Mouse (Mus musculus) kidney, postnatal 0 days (tissue): Measurements from ENCODE around the gene Rffl. TPM values are rescaled to one million over a fixed set of nuclear protein-coding genes. Genes with fewer than 3 reads are reported as not detected.
"Not testable (repeated sequence)": the region's sequence is repeated elsewhere in the genome, so short reads cannot be mapped to it uniquely, and the experiment has no call there.

Experiments used
- ATAC-seq: fragments of 200-750 bp; cut with Nextera tagmentation; replicated peaks from 2 replicates; pipeline ENCODE4 v1.8.0; 2017; ENCODE audit warnings: low read depth, moderate number of reproducible peaks, moderate TSS enrichment, moderate library complexity; ENCODE audit not compliant: low FRiP score
- DNase-seq: peaks from one replicate; pipeline ENCODE4 v3.0.0-alpha.2; 2016; ENCODE audit warnings: low spot score
- H3K27ac ChIP-seq: fragments of 300-500 bp; sonication (generic); 2 replicates; pipeline ENCODE4 v1.5.1; 2014; ENCODE audit warnings: mild to moderate bottlenecking
- H3K27me3 ChIP-seq: fragments of 300-500 bp; sonication (generic); 2 replicates; pipeline ENCODE4 v1.6.1; 2014; ENCODE audit warnings: low read length, mixed read lengths; ENCODE audit not compliant: insufficient read depth
- H3K36me3 ChIP-seq: fragments of 300-500 bp; sonication (generic); 2 replicates; pipeline ENCODE4 v1.6.1; 2014; ENCODE audit warnings: low read length, mixed read lengths; ENCODE audit not compliant: insufficient read depth
- H3K4me1 ChIP-seq: fragments of 300-500 bp; sonication (generic); replicated peaks from 2 replicates; pipeline ENCODE4 v1.6.1; 2014; ENCODE audit warnings: antibody characterized with exemption, low read length, mixed read lengths; ENCODE audit not compliant: insufficient read depth
- H3K4me2 ChIP-seq: fragments of 300-500 bp; sonication (generic); 2 replicates; pipeline ENCODE4 v1.6.1; 2014; ENCODE audit warnings: mild to moderate bottlenecking, low read length, moderate library complexity, mixed read lengths
- H3K4me3 ChIP-seq: fragments of 300-500 bp; sonication (generic); replicated peaks from 2 replicates; pipeline ENCODE4 v1.5.1; 2014; ENCODE audit warnings: low read depth, low read length
- H3K9ac ChIP-seq: fragments of 300-500 bp; sonication (generic); 2 replicates; pipeline ENCODE4 v1.6.1; 2014; ENCODE audit warnings: low read depth, low read length
- H3K9me3 ChIP-seq: fragments of 300-500 bp; sonication (generic); replicated peaks from 2 replicates; pipeline ENCODE4 v1.6.1; 2016; ENCODE audit warnings: low read length, inconsistent platforms, mixed read lengths
- CTCF ChIP-seq: IDR thresholded peaks from 2 replicates; pipeline ENCODE4 v1.5.1; 2016; ENCODE audit warnings: antibody characterized with exemption, low read depth, mild to moderate bottlenecking, moderate library complexity
- WGBS: fragments of 180-500 bp; shearing (Covaris S2); extraction: QIAGEN DNeasy Blood & Tissue Kit; methylation state at CpG from one replicate; pipeline ENCODE4 v1.1.7; 2014; 5-methylcytosine and 5-hydroxymethylcytosine counted together
- polyA plus RNA-seq: library from polyadenylated mRNA; unstranded; fragments of >200 nt; fragmentation: Nextera tagmentation; extraction: Ambion mirVana; gene quantifications from 2 replicates; pipeline ENCODE4 v1.2.1, GENCODE M21; 2015

Gene Rffl
- polyA plus RNA-seq, 1 experiment from 2014 or later: 21.7 TPM

DNA sequence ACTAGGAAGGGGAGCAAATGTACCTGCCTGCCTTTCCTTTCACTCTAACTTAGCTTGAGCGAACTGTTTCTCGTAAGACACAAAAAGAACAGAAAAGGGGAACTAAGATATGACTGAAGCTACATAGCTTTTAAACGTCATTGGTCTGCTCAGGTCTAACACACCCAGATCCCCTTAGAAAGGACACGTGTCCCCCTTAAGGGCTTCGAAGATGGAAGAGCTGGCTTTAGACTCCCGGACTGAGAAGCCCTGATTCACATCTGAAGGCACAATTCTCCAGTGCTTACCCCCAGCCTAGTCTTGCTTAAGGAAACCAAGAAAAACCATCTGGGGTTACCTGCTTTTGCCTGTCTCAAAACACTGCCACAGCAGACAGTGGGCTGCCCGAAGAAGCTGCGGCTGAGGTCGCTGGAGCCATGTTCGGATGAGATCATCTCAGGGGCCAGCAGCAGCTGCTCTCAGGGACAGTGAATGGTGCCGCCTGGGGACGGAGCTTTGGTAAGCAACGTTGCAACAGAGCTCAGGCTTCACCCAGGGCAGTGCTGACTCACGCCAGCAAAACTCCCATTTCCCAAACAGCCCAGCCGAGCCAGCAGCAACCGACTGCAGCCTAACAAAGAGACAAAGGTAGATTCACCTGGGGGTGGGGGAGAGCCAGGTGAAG lies 25.5 kb downstream of the Rffl start:
- Histone ChIP-seq H3K4me1 (peaks cover 36% of the 10 kb centered on the region), H3K9me3 (no peaks in the 10 kb centered on the region), H3K4me2 (peak overlapping the region; percentile 19; the same call in 1 of the 2 replicates), H3K4me3 (no peak overlapping the region), H3K36me3 (no peaks in the 10 kb centered on the region; the same call in 1 of the 2 replicates), H3K27me3 (no peaks in the 10 kb centered on the region), H3K9ac (peak overlapping the region; percentile 15; the same call in 1 of the 2 replicates), H3K27ac (peak overlapping the region; percentile 37; the same call in 1 of the 2 replicates)
- 33% methylated on average over 16 of the region's 16 CpGs for WGBS
- peak; percentile 78; the same call in 1 of the 2 replicates for ATAC-seq
- DNase-seq: peak; percentile 79
- peak; percentile 37 for TF ChIP-seq CTCF

DNA sequence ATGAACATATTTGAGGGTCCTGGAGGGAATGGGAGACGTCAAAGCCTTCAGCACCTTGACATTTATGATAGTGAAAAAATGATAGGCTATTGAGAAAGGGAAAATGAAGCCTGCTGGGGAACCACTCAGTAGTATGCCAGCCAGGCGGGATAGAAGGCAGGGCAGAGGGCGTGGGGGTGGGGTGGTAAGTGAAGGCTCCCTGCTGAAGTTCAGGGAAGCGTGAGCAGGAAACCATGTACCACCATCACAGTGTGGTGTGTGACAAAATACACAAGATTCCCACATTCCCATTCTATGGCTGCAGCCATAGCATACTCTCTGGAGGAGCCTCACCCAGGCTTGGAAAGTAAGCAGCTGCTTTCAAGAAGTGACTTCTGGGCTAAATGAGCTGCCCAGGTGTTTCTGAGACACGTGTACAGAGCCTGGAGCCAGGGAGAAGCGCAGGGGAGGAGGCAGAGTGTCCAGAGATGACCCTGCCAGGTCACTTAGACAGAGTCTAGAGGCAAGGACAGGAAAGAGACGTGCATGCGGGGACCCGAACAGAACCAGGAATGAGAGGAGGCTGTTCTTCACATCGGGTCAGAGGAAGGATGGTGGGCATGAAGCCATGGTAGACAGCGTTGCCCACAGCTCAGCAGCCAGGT lies 26.1 kb downstream of the Rffl start:
- peak overlapping the region; percentile 37; the same call in 1 of the 2 replicates for H3K27ac ChIP-seq
- H3K4me2 ChIP-seq: no peak overlapping the region
- WGBS: 63% methylated on average over 11 of the region's 11 CpGs

DNA sequence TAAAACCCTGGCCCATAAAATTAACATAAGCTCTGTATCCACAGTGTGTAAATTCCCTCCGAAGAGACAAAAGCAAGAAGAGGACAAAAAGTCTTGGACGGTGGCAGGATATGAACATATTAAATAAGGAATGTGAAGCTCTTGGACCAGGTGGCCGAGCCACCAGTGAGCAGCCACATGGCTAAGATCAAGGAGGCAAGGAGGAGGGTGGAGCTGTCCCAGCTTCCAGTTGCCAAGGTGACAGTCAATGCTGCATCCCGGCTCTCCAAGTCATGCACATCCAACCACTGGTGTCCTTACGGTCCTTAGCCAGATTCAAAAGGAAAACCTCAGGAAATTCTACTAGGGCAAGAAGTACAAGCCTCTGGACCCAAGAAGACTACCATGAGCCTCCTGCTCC lies 32.5 kb downstream of the Rffl start:
- no peak overlapping the region for H3K9ac ChIP-seq
- DNase-seq: no peak
- 34% methylated on average over 5 of the region's 5 CpGs for WGBS
- ATAC-seq: no peak
- 0 out of 2 replicates have a peak overlapping the region, but pooled peaks have one; percentile 31 for H3K27ac ChIP-seq
- H3K36me3 ChIP-seq: no peaks in the 10 kb centered on the region; the same call in 1 of the 2 replicates
- no peak overlapping the region for H3K4me3 ChIP-seq
- H3K27me3 ChIP-seq: no peaks in the 10 kb centered on the region
- H3K4me1 ChIP-seq: 0 out of 2 replicates have a peak, but pooled peaks cover 7% of the 10 kb centered on the region
- no peak for TF ChIP-seq CTCF
- no peak overlapping the region for H3K4me2 ChIP-seq
- no peaks in the 10 kb centered on the region for H3K9me3 ChIP-seq

More for the DNA sequence above, 26.1 kb downstream of the Rffl start:
- no peak overlapping the region for H3K4me3 ChIP-seq
- H3K36me3 ChIP-seq: no peaks in the 10 kb centered on the region; the same call in 1 of the 2 replicates
- TF ChIP-seq CTCF: no peak
- H3K4me1 ChIP-seq: peaks cover 30% of the 10 kb centered on the region
- no peaks in the 10 kb centered on the region for H3K9me3 ChIP-seq
- no peaks in the 10 kb centered on the region for H3K27me3 ChIP-seq
- DNase-seq (no peak), ATAC-seq (no peak)
- no peak overlapping the region for H3K9ac ChIP-seq

DNA sequence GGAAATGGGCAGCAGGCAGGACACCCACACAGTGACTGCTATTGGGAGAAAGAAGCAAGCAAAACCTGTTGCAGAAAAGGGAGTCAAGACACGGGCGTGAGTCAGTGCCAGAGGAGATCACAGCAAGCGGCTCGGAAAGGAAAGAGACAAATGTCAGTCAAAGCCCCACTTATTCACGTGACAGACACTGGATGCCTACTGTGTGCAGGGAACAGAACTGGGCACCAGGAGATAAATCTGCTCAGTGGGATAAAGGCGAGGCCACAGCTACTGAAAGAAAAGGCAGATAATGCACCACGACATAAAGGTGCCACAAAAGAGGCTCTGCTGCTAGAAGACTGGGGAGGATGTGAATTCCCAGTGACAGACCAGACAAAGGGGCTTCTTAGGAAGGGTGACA lies 33.2 kb downstream of the Rffl start:
- no peak for TF ChIP-seq CTCF
- WGBS: 59% methylated on average over 7 of the region's 7 CpGs
- DNase-seq (no peak), ATAC-seq (no peak)
- H3K27me3 ChIP-seq: no peaks in the 10 kb centered on the region
- no peaks in the 10 kb centered on the region for H3K9me3 ChIP-seq
- H3K9ac ChIP-seq: no peak overlapping the region
- H3K4me3 ChIP-seq: no peak overlapping the region
- H3K36me3 ChIP-seq: no peaks in the 10 kb centered on the region
- H3K4me2 ChIP-seq: no peak overlapping the region
- H3K27ac ChIP-seq: 0 out of 2 replicates have a peak overlapping the region, but pooled peaks have one; percentile 31
- 0 out of 2 replicates have a peak, but pooled peaks cover 7% of the 10 kb centered on the region for H3K4me1 ChIP-seq

DNA sequence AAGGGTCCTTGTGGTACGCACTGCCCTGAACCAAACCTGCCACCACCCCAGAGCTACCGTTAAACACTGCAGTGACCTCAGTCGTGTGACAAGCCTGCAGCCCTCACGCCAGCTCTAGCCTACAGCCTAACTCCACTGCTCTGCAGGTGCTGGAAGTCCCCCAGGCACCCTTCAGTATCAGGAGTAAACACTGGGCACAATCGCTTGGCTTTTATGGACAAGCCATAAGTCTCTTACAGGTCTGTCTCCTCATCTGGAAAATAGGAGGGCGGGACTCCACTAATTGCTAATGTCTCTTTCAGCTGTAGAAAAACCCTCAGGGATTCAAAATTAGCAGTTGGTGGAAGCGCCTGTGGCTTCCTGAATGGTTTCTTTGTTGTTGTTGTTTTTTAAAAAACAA lies 33.8 kb downstream of the Rffl start:
- Histone ChIP-seq H3K27me3 (no peaks in the 10 kb centered on the region), H3K27ac (peak overlapping the region; percentile 50; the same call in 1 of the 2 replicates), H3K36me3 (no peaks in the 10 kb centered on the region), H3K4me3 (no peak overlapping the region), H3K9me3 (no peaks in the 10 kb centered on the region), H3K4me2 (no peak overlapping the region), H3K4me1 (0 out of 2 replicates have a peak, but pooled peaks cover 7% of the 10 kb centered on the region), H3K9ac (no peak overlapping the region)
- WGBS: 31% methylated on average over 7 of the region's 7 CpGs
- no peak for DNase-seq
- TF ChIP-seq CTCF: no peak
- peak; percentile 43; the same call in 1 of the 2 replicates for ATAC-seq

DNA sequence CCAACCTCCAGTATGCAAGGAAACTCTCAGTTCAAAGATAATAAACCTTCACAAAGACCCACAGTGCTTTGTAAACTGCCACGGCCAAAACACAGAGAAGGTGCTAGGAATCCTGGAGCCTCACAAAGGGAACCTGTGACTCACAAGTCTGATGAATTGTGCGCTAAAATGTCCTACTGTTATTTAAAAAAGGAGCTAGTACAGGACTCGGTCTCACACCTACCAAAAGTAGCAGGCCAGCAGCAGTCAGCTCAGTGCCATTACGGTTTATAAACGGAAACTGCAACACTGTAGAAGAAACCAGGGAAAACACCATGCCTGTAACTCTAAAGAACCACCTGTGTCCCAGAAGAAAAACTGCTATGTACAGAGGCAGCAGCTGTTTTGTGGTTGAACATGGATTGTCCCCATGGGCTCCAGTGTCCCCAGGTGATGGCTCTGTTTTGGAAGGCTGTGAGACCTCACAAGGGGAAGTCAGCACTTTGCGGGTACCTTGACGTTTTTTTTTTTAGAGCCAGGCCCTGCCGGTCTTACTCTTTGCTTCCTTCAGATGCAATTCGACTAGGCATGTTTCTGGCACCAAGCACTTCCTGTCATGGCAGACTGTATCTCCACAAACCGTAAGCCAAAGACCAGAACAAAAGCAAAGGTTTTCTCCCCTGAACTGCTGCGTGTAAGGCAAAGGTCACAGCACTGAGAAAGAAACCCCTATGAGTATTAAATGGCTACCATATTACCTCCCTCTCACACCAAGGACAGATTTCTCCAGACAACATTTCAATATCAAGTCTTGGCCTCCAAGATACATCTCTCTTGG lies 35.2 kb downstream of the Rffl start:
- 69% methylated on average over 11 of the region's 11 CpGs for WGBS
- Histone ChIP-seq H3K9me3 (no peaks in the 10 kb centered on the region), H3K27me3 (no peaks in the 10 kb centered on the region), H3K4me2 (no peak overlapping the region), H3K4me1 (peaks cover 19% of the 10 kb centered on the region), H3K4me3 (no peak overlapping the region), H3K36me3 (no peaks in the 10 kb centered on the region), H3K9ac (no peak overlapping the region), H3K27ac (peak overlapping the region; percentile 20; the same call in 1 of the 2 replicates)
- no peak for ATAC-seq
- no peak for TF ChIP-seq CTCF
- no peak for DNase-seq

DNA sequence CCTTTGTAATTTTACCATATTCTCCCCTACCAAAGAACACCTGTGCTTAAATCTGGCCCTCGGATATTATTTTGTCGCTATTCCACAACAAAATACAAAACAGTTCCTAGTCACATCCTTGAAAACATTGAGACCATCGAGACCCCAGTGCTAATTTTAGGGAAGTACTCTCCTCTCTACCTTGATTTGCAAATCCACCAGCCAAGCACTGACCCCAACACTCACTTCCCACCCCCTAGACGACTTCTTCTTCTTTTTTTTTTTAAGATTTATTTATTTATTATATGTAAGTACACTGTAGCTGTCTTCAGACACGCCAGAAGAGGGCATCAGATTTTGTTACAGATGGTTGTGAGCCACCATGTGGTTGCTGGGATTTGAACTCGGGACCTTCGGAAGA lies 36.7 kb downstream of the Rffl start:
- peaks cover 21% of the 10 kb centered on the region for H3K4me1 ChIP-seq
- not testable (repeated sequence) for H3K9ac ChIP-seq, H3K36me3 ChIP-seq, H3K27me3 ChIP-seq, ATAC-seq, DNase-seq, H3K4me2 ChIP-seq, H3K27ac ChIP-seq, H3K9me3 ChIP-seq, H3K4me3 ChIP-seq
- 90% methylated on average over 7 of the region's 7 CpGs for WGBS
